Mouse (Mus musculus) cerebellum, adult 2 months (tissue): ENCODE measurements at regions not wholly inside any gene's neighbourhood (a gene's known extent, or its start where the extent isn't known, plus 50 kb on each side); places are given as distances from the start of the nearest gene placed in this dataset.

Experiments
- DNase-seq, 2 experiments: peaks; one replicate each; pipeline ENCODE4 v3.0.0; 2021
- H3K27ac ChIP-seq: fragments of 200-500 bp; 2 replicates; pipeline ENCODE4 v1.5.1; 2012; ENCODE audit warnings: low read length, control low read depth, inconsistent platforms; ENCODE audit not compliant: insufficient read depth
- H3K27me3 ChIP-seq: fragments of 200-500 bp; 2 replicates; pipeline ENCODE4 v1.6.1; 2012; ENCODE audit warnings: inconsistent platforms, mild to moderate bottlenecking, low read length, moderate library complexity; ENCODE audit not compliant: control insufficient read depth, insufficient read depth
- H3K4me1 ChIP-seq: fragments of 200-500 bp; 2 replicates; pipeline ENCODE4 v1.6.1; 2011; ENCODE audit warnings: low read length; ENCODE audit not compliant: control insufficient read depth, insufficient read depth
- H3K4me3 ChIP-seq: fragments of 200-500 bp; replicated peaks from 2 replicates; pipeline ENCODE3; 2011; ENCODE audit warnings: mild to moderate bottlenecking, low read depth, low read length, control low read depth; ENCODE audit not compliant: insufficient read depth
- CTCF ChIP-seq: fragments of 200-500 bp; IDR thresholded peaks from 2 replicates; pipeline ENCODE4 v1.5.1; 2011; ENCODE audit warnings: low read depth, mild to moderate bottlenecking, control low read depth, low read length, moderate library complexity, borderline replicate concordance; ENCODE audit not compliant: insufficient read depth
- POLR2A ChIP-seq: fragments of 200-500 bp; IDR thresholded peaks from 2 replicates; pipeline ENCODE4 v1.6.1; 2011; ENCODE audit warnings: low read length, control low read depth, borderline replicate concordance; ENCODE audit not compliant: insufficient read depth
- WGBS: fragments of 180-500 bp; shearing (Covaris S2); methylation state at CpG from one replicate; pipeline ENCODE4 v1.1.7; 2018; 5-methylcytosine and 5-hydroxymethylcytosine counted together

DNA sequence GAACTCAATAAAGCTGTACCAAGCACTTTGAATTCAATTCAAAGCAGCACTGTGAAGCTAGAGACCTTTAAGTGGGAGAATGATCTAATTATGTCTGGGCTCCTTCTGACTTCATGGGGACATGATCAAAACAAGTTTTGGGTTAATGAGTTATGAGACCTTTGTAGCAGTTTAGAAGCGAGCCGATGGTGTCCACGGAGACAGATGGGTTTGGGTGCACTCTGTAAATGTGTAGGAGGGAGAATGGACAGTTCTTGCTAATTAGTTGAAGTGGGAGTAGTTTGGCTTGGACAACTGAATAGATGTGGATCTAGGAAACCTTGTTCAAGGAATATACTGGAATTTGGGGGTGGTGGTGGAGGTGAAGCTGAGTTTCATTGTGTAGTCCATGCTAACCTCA, 186.3 kb upstream of the Cldn34b3 start:
- Histone ChIP-seq H3K27ac (no peak overlapping the region), H3K4me3 (no peak overlapping the region), H3K27me3 (no peaks in the 10 kb centered on the region), H3K4me1 (no peaks in the 10 kb centered on the region)
- 45% methylated on average over 3 of the region's 3 CpGs for WGBS
- DNase-seq: no peak
- TF ChIP-seq POLR2A: no peak
- no peak for TF ChIP-seq CTCF

DNA sequence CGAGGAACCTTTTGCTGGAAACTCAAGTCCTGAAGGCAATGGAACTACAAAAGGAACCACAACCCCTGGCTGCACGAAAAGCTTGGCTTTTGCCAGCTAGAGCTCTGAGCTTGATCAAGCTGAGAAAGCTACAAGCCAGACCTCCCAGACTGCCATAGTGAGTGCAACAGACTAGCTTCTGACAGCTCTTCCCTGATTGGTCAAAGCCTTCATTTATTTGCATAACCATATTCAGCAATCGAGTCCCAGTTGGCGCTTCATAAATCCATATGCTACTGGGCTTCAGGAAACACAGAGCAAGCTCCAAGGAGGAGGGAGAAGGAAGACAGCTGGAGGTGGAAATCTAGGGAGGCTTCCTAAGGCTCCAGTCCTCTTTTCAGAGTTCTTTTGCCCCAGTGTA, 181.4 kb upstream of the Cldn34b3 start:
- Histone ChIP-seq H3K4me1 (no peaks in the 10 kb centered on the region), H3K4me3 (no peak overlapping the region), H3K27ac (no peak overlapping the region), H3K27me3 (no peaks in the 10 kb centered on the region)
- DNase-seq: no peak
- WGBS: 25% methylated on average over 4 of the region's 4 CpGs
- TF ChIP-seq POLR2A (no peak), CTCF (no peak)

- no peak for DNase-seq
- no peak for TF ChIP-seq CTCF
- no peak for TF ChIP-seq POLR2A
- Histone ChIP-seq H3K4me1 (no peaks in the 10 kb centered on the region), H3K4me3 (no peak overlapping the region), H3K27ac (no peak overlapping the region), H3K27me3 (no peaks in the 10 kb centered on the region)
- 49% methylated on average over 4 of the region's 4 CpGs for WGBS
These were observed 153.2 kb upstream of the Cldn34b3 start for GRCm38 (mm10) chrX:76110763-76111474.

- no peak overlapping the region for H3K27ac ChIP-seq
- no peaks in the 10 kb centered on the region for H3K4me1 ChIP-seq
- TF ChIP-seq CTCF: no peak
- no peak for TF ChIP-seq POLR2A
- H3K4me3 ChIP-seq: no peak overlapping the region
- WGBS: 5% methylated on average over 1 of the region's 1 CpGs
- DNase-seq: no peak
- H3K27me3 ChIP-seq: no peaks in the 10 kb centered on the region
These were observed 148.0 kb upstream of the Cldn34b3 start for GRCm38 (mm10) chrX:76116086-76116485.

GRCm38 (mm10) chrX:76116562-76116961, 147.5 kb upstream of the Cldn34b3 start:
- no peak for DNase-seq
- Histone ChIP-seq H3K27ac (no peak overlapping the region), H3K27me3 (no peaks in the 10 kb centered on the region), H3K4me1 (no peaks in the 10 kb centered on the region), H3K4me3 (no peak overlapping the region)
- TF ChIP-seq CTCF (no peak), POLR2A (no peak)
- 50% methylated on average over 1 of the region's 1 CpGs for WGBS

GRCm38 (mm10) chrX:76120936-76121335, 143.2 kb upstream of the Cldn34b3 start:
- Histone ChIP-seq H3K4me1 (no peaks in the 10 kb centered on the region), H3K27ac (no peak overlapping the region), H3K27me3 (no peaks in the 10 kb centered on the region), H3K4me3 (no peak overlapping the region)
- TF ChIP-seq POLR2A (no peak), CTCF (no peak)
- WGBS: 23% methylated on average over 3 of the region's 3 CpGs
- no peak for DNase-seq

DNA sequence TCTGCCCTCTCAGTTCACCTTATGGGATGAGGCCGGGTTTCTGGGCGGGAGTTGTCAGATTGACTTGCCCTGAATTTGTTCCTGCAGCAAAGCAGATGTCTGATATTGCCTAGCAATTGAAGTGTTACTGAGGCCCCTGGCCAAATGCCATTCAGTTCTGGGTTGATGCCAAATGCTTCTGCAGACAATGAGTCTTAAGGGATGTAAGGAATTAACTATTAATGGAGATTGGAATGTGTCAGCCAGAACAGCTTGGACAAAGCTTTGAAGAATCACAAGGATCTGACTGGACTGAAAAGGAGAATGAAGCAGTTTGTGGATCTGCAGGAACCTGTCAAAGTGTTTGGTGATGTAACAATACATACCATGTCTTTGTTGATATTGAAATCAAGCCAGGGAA, 140.7 kb upstream of the Cldn34b3 start:
- Histone ChIP-seq H3K27ac (no peak overlapping the region), H3K27me3 (no peaks in the 10 kb centered on the region), H3K4me3 (no peak overlapping the region), H3K4me1 (no peaks in the 10 kb centered on the region)
- DNase-seq: no peak
- no peak for TF ChIP-seq CTCF
- TF ChIP-seq POLR2A: no peak
- WGBS: 25% methylated on average over 2 of the region's 2 CpGs

DNA sequence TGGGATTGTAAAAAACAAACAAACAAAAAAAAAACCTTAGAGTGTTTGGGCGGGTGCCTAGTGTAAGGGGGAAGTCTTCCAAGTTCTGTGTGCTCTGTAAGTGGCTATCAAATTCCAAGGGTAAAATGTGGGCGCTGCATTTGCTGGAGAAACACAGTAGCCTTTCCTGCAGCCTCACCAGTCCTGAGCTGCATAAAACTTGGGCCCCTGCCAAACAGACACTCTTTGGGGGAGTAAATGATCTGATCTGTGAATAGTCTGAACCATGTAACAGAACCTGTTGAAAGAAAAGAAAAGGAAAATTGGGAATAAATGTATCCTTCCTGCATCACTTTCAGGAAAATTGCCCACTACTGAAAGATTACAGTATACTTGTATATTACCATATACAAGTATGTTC, 126.4 kb upstream of the Cldn34b3 start:
- TF ChIP-seq CTCF (no peak), POLR2A (no peak)
- Histone ChIP-seq H3K4me1 (no peaks in the 10 kb centered on the region), H3K4me3 (no peak overlapping the region), H3K27ac (no peak overlapping the region), H3K27me3 (no peaks in the 10 kb centered on the region)
- no peak for DNase-seq
- 10% methylated on average over 2 of the region's 2 CpGs for WGBS
